Mouse (Mus musculus): ENCODE results near the gene Gm11213. TPM values are rescaled to one million over a fixed set of nuclear protein-coding genes. Genes with fewer than 3 reads are reported as not detected.

Gm11213 gene
- polyA plus RNA-seq, 2 experiments from 2014 or later: not detected

Other genes starting within 250 kb of the Gm11213 start
- under 1 TPM in 1 of 2 experiments, not detected in 1; 0.60 TPM for gene Orm3, start 249.1 kb downstream of the Gm11213 start, polyA plus RNA-seq (2017; shearing (Covaris generic))
- 1 to 10 TPM in 1 of 2 experiments, not detected in 1; 1.0 TPM for gene Orm2, start 242.8 kb downstream of the Gm11213 start, polyA plus RNA-seq (2017; shearing (Covaris generic))
- gene Akna, start 201.9 kb downstream of the Gm11213 start, polyA plus RNA-seq (2017; shearing (Covaris generic)): 100 to 1,000 TPM in 1 of 2 experiments, 10 to 100 TPM in 1; 72.4 to 116 TPM
- gene Whrn, start 109.3 kb downstream of the Gm11213 start, polyA plus RNA-seq (2017; shearing (Covaris generic)): 1 to 10 TPM; 3.1 to 3.2 TPM
- 100 to 1,000 TPM; 180 to 210 TPM for gene Atp6v1g1, start 60.5 kb downstream of the Gm11213 start, polyA plus RNA-seq (2017; shearing (Covaris generic))
- 10 to 100 TPM; 16.6 to 17.6 TPM for gene Tmem268, start 46.5 kb downstream of the Gm11213 start, polyA plus RNA-seq (2017; shearing (Covaris generic))
- not detected for gene Tex48, start 17.2 kb upstream of the Gm11213 start, polyA plus RNA-seq (2017; shearing (Covaris generic))
- gene Gm11214, start 58.1 kb upstream of the Gm11213 start, polyA plus RNA-seq (2017; shearing (Covaris generic)): not detected
- gene Tnfsf15, start 139.9 kb upstream of the Gm11213 start, polyA plus RNA-seq (2017; shearing (Covaris generic)): under 1 TPM; 0.36 to 0.54 TPM